Mouse (Mus musculus): ENCODE results near the gene Cacnb1.

Cacnb1 gene

GRCm38 (mm10) chr11:97954469-97955141 lies 68.2 kb downstream of the Cacnb1 start:
- DNase-seq: no peak

- DNase-seq: no peak
Observed at GRCm38 (mm10) chr11:97953939-97954275, 68.9 kb downstream of the Cacnb1 start.

GRCm38 (mm10) chr11:97953179-97953938 lies 69.5 kb downstream of the Cacnb1 start:
- DNase-seq: no peak

GRCm38 (mm10) chr11:97952367-97953006 lies 70.3 kb downstream of the Cacnb1 start:
- DNase-seq: no peak

All from kidney, adult 18-20 months (tissue).